Mouse (Mus musculus): ENCODE measurements around the gene Ywhae.

DNA sequence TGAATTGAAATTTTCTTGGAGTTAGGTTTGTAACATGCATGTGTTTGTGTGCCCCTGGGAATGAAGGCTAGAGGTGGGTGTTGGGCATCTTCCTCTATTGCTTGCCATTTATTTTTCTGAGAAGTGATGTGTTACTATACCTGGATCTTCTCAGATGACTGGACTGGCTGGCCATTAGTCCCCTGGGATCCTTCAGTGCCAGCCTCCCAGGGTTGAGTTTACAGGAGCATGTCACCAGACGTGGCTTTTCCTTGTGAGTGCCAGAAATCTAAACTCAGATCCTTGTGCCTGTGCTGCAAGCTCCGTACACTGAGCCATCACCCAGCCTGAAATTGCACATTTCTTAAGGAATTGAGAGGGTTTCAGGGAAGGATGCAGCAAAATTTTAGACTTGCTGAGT lies 47.7 kb upstream of the Ywhae start:
- no peak for TF ChIP-seq CTCF (IDR thresholded peaks at IDR 0.05; ENCODE audit: low read depth, low read length)
- TF ChIP-seq POLR2A (IDR thresholded peaks at IDR 0.05; ENCODE audit: extremely low read depth, insufficient read depth, low read length) = no peak

Measured in liver, adult 2 months (tissue).